Mouse (Mus musculus) heart, embryonic 14.5 days (tissue): ENCODE measurements at regions not wholly inside any gene's neighbourhood (a gene's known extent, or its start where the extent isn't known, plus 50 kb on each side); places are given as distances from the start of the nearest gene placed in this dataset.

Source experiments
- ATAC-seq: fragments of 200-750 bp; cut with Nextera tagmentation; 2 replicates; pipeline ENCODE4 v1.8.0; 2017; ENCODE audit warnings: low read depth, moderate TSS enrichment; ENCODE audit not compliant: insufficient number of reproducible peaks, insufficient read depth, low FRiP score
- H3K27ac ChIP-seq, 2 experiments: fragments of 200-500 bp in 1 of 2; fragments of 300-500 bp in 1 of 2; sonication (generic) in 1 of 2; replicated peaks in 1 of 2; 2 replicates each; pipeline ENCODE4 v1.5.1; 2012 to 2014; ENCODE audit warnings: low read depth in 2 of 2, low read length in 2 of 2, control low read depth in 1 of 2, mild to moderate bottlenecking in 1 of 2, mixed read lengths in 1 of 2; ENCODE audit not compliant: control insufficient read depth in 1 of 2, insufficient read depth in 1 of 2
- H3K27me3 ChIP-seq: fragments of 300-500 bp; sonication (generic); 2 replicates; pipeline ENCODE4 v1.6.1; 2014; ENCODE audit warnings: mild to moderate bottlenecking, low read length, control low read depth; ENCODE audit not compliant: control insufficient read depth, insufficient read depth
- H3K36me3 ChIP-seq: fragments of 300-500 bp; sonication (generic); 2 replicates; pipeline ENCODE4 v1.6.1; 2014; ENCODE audit warnings: mild to moderate bottlenecking, control low read depth, low read length, mixed read lengths; ENCODE audit not compliant: control insufficient read depth, insufficient read depth
- H3K4me1 ChIP-seq, 2 experiments: fragments of 200-500 bp in 1 of 2; fragments of 300-500 bp in 1 of 2; sonication (generic) in 1 of 2; 2 replicates each; pipeline ENCODE4 v1.6.1; 2012 to 2014; ENCODE audit warnings: low read length in 2 of 2, control low read depth in 1 of 2, mixed read lengths in 1 of 2; ENCODE audit not compliant: control insufficient read depth in 2 of 2, insufficient read depth in 2 of 2
- H3K4me2 ChIP-seq: fragments of 300-500 bp; sonication (generic); 2 replicates; pipeline ENCODE4 v1.6.1; 2014; ENCODE audit warnings: mild to moderate bottlenecking, low read length
- H3K4me3 ChIP-seq, 2 experiments: fragments of 200-500 bp in 1 of 2; fragments of 300-500 bp in 1 of 2; sonication (generic) in 1 of 2; 2 replicates each; pipeline ENCODE4 v1.5.1; 2012 to 2014; ENCODE audit warnings: low read length in 2 of 2, mild to moderate bottlenecking in 2 of 2, control low read depth in 1 of 2, low read depth in 1 of 2, moderate library complexity in 1 of 2; ENCODE audit not compliant: control insufficient read depth in 1 of 2, insufficient read depth in 1 of 2
- H3K9ac ChIP-seq: fragments of 300-500 bp; sonication (generic); 2 replicates; pipeline ENCODE4 v1.6.1; 2014; ENCODE audit warnings: mild to moderate bottlenecking, low read length
- H3K9me3 ChIP-seq: fragments of 300-500 bp; sonication (generic); 2 replicates; pipeline ENCODE4 v1.6.1; 2016; ENCODE audit warnings: low read length, control low read depth; ENCODE audit not compliant: control insufficient read depth
- WGBS: fragments of 180-500 bp; shearing (Covaris S2); extraction: QIAGEN DNeasy Blood & Tissue Kit; methylation state at CpG from one replicate; pipeline ENCODE4 v1.1.7; 2014; 5-methylcytosine and 5-hydroxymethylcytosine counted together

DNA sequence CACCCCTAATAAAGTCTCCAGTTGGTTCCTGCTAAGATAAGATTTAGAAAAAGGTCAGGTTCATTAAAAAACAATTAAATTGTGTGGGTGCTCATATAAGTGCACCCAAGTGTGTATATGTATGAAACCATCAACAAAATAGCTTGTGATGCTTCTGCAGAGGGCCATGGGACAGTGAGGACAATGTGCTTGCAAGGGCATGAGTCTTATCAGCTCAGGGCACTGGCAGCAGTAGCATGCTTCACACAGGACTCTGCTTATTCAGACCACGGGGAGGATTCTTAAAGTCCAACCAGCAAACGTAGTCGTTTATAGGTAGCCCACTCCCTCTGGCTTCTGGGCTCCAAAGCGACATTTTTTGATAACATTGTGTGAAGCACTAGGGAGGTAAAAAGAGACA is 186.6 kb downstream of the Enc1 start:
- Histone ChIP-seq H3K27ac (no peak overlapping the region), H3K9ac (no peak overlapping the region), H3K27me3 (peaks cover 6% of the 10 kb centered on the region; the same call in 1 of the 2 replicates), H3K4me2 (no peak overlapping the region), H3K9me3 (no peaks in the 10 kb centered on the region), H3K36me3 (no peaks in the 10 kb centered on the region), H3K4me3 (no peak overlapping the region), H3K4me1 (no peaks in the 10 kb centered on the region)
- no peak for ATAC-seq
- 39% methylated on average over 4 of the region's 4 CpGs for WGBS

DNA sequence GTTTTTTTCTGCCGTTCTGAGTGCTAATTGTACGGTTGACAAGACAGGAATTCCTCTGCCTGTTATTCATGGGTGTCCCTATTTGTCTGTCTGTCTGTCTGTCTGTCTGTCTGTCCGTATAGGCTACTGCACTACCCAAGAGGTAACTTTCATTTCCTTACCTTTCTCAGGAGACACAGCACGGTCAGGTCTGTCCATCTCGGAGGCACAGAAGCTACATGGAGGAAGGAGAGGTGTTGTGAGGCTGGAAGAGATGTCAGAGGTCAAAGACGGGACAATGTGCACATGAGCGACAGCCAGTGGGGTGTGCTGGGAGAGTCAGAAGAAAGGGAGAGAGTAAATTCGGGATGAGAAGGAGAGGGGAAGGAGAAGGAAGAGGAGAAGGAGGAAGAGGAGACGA is 184.8 kb downstream of the Enc1 start:
- H3K9me3 ChIP-seq: no peaks in the 10 kb centered on the region
- no peak for ATAC-seq
- no peak overlapping the region for H3K27ac ChIP-seq
- no peaks in the 10 kb centered on the region for H3K36me3 ChIP-seq
- no peak overlapping the region for H3K9ac ChIP-seq
- no peak overlapping the region for H3K4me2 ChIP-seq
- 80% methylated on average over 9 of the region's 9 CpGs for WGBS
- no peak overlapping the region for H3K4me3 ChIP-seq
- H3K27me3 ChIP-seq: peaks cover 4% of the 10 kb centered on the region; the same call in 1 of the 2 replicates
- no peaks in the 10 kb centered on the region for H3K4me1 ChIP-seq

DNA sequence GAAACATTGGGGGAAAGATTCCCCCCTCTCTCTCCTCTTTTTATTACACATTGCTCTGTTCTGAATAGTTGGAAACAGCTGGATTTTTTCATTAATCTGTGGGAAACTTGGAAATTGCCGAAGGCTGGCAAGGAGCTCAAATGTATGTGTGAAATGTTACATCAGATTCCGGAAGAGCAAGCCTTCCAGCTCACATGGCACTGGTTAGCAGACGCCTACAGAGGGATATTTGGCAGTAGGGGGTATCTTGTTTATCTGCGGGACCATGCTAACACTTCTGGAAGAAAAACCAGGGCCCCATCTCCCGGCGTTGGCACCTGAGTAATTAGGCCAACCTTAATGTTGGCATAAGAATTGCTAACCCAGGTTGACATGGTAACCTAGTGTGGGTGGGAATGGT is 183.0 kb downstream of the Enc1 start:
- WGBS: 59% methylated on average over 6 of the region's 6 CpGs
- no peak overlapping the region for H3K9ac ChIP-seq
- no peaks in the 10 kb centered on the region for H3K4me1 ChIP-seq
- H3K27me3 ChIP-seq: peaks cover 4% of the 10 kb centered on the region; the same call in 1 of the 2 replicates
- no peak overlapping the region for H3K27ac ChIP-seq
- no peaks in the 10 kb centered on the region for H3K9me3 ChIP-seq
- no peak for ATAC-seq
- H3K36me3 ChIP-seq: no peaks in the 10 kb centered on the region
- H3K4me2 ChIP-seq: no peak overlapping the region
- H3K4me3 ChIP-seq: no peak overlapping the region

DNA sequence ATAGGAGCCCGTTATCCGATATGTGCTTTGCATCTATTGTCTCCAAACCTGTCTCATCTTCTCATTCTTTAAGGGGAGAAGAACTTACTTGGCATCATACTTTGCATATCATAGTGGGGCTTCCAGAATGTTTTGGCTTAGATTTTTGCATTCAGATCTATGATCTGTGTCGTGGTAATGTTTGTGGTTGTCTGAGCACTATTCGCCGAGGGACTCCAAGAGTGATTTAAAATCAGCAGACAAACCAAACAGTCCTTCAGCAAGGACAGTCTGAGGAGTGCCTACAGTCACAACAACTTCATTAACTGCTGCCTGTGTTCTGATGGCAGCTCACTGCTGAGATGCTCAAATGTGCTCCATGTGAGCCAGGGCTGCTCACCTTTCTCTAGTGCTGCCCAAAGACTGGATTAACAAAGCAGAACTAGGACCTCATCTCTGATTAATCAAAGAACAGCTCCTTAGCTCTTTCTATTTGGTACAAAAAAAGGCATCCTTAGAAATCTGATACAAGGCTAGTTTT is 182.5 kb downstream of the Enc1 start:
- H3K36me3 ChIP-seq: no peaks in the 10 kb centered on the region
- ATAC-seq: no peak
- no peaks in the 10 kb centered on the region for H3K9me3 ChIP-seq
- no peak overlapping the region for H3K27ac ChIP-seq
- no peak overlapping the region for H3K9ac ChIP-seq
- H3K27me3 ChIP-seq: peaks cover 4% of the 10 kb centered on the region; the same call in 1 of the 2 replicates
- no peaks in the 10 kb centered on the region for H3K4me1 ChIP-seq
- H3K4me3 ChIP-seq: no peak overlapping the region
- 79% methylated on average over 5 of the region's 5 CpGs for WGBS
- no peak overlapping the region for H3K4me2 ChIP-seq

DNA sequence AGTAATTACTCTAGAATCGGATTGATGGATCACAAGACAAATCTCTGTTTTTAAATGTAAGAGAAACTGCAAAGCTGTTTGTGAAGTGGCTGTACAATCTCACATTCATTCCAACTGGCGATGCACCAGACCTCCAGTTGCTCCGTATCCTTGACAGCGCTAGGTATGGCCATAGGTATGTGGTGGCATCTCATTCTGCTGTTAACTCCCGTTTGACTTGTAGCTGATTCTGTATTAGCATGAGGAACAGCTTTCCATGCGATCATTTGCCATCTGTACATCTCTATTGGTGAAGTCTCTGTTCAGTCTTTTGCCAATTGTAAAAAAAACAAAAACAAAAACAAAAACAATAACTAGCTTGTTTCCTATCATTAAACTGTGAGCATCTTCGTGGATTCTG is 182.0 kb downstream of the Enc1 start:
- H3K9me3 ChIP-seq: no peaks in the 10 kb centered on the region
- H3K9ac ChIP-seq: no peak overlapping the region
- no peak overlapping the region for H3K4me3 ChIP-seq
- no peak overlapping the region for H3K27ac ChIP-seq
- H3K36me3 ChIP-seq: no peaks in the 10 kb centered on the region
- H3K4me2 ChIP-seq: no peak overlapping the region
- no peak for ATAC-seq
- peaks cover 4% of the 10 kb centered on the region; the same call in 1 of the 2 replicates for H3K27me3 ChIP-seq
- 77% methylated on average over 7 of the region's 7 CpGs for WGBS
- no peaks in the 10 kb centered on the region for H3K4me1 ChIP-seq

DNA sequence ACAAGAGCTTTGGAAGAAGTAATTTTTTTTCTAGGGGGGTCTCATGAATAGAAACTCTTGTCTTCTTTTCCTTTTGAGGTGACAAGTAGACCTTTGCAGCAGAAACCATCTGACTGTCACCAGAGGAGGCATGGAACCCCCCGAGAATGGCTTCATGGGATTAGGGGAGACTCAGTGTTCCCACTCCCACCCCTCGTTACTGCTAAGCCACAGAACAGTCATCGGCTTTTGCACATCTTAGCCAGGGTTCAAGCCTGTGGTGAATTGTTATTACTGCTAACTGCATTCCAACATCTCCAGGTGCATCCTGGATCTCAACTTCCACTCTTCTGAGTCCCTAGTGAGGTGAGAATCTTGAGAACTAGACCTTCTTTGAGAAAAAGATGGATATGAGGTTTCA is 180.9 kb downstream of the Enc1 start:
- Histone ChIP-seq H3K9ac (no peak overlapping the region), H3K27me3 (peaks cover 4% of the 10 kb centered on the region; the same call in 1 of the 2 replicates), H3K4me3 (no peak overlapping the region), H3K27ac (no peak overlapping the region), H3K9me3 (no peaks in the 10 kb centered on the region), H3K36me3 (no peaks in the 10 kb centered on the region), H3K4me1 (no peaks in the 10 kb centered on the region), H3K4me2 (no peak overlapping the region)
- WGBS: 78% methylated on average over 3 of the region's 3 CpGs
- ATAC-seq: no peak

DNA sequence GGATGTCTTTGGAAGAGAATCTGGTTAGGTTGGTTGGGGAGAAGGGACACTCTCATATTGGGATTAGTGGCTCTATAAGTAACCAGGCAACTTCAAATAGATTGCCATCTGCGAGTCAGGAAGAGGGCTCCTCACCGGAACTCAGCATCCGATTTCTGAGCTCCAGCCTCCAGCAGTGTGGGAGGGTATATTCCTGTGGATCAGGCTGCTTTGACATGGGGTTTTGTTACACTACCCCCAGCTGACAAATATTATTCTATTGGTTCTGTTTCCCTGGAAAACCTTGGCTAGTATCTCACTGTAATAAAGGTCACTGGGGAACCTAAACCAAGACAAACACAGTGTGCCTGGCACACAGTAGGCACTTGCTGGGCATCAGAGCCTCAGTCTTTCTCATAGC is 179.9 kb downstream of the Enc1 start:
- no peak overlapping the region for H3K27ac ChIP-seq
- no peaks in the 10 kb centered on the region for H3K9me3 ChIP-seq
- no peak overlapping the region for H3K4me3 ChIP-seq
- peaks cover 4% of the 10 kb centered on the region; the same call in 1 of the 2 replicates for H3K27me3 ChIP-seq
- no peak overlapping the region for H3K4me2 ChIP-seq
- no peak for ATAC-seq
- H3K4me1 ChIP-seq: no peaks in the 10 kb centered on the region
- H3K36me3 ChIP-seq: no peaks in the 10 kb centered on the region
- WGBS: 63% methylated on average over 3 of the region's 3 CpGs
- no peak overlapping the region for H3K9ac ChIP-seq

DNA sequence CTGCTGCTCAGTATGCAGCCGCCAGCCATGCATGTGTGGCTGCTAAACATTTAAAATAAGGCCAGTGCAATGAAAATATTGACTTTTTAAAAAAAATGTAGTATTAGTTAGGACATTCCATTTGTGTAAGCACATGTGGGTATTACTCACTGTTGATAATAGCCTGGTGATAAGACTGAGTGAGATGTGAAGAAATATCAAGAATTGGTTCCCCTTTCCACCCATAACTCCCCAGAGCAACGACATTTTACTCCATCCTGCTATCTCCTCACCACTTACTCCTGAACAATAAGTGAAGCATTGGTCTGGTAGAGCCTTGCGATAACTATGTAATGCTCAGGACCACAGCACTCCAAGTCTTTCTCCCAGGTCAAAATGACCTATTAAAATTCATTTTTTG is 178.2 kb downstream of the Enc1 start:
- H3K4me2 ChIP-seq: no peak overlapping the region
- no peak overlapping the region for H3K27ac ChIP-seq
- peaks cover 9% of the 10 kb centered on the region; the same call in 1 of the 2 replicates for H3K27me3 ChIP-seq
- no peaks in the 10 kb centered on the region for H3K36me3 ChIP-seq
- H3K4me1 ChIP-seq: no peaks in the 10 kb centered on the region
- no peak overlapping the region for H3K9ac ChIP-seq
- 64% methylated on average over 3 of the region's 3 CpGs for WGBS
- no peaks in the 10 kb centered on the region for H3K9me3 ChIP-seq
- no peak for ATAC-seq
- no peak overlapping the region for H3K4me3 ChIP-seq
